Comparison of ENCODE assay signal across 8 mouse cellular contexts in genomic region chr1:52500314-52500981, GRCm38 (mm10). TPM values are rescaled to one million over a fixed set of nuclear protein-coding genes. Genes with fewer than 3 reads are reported as not detected.
DNase-seq lines count a peak whose midpoint lies in the region; ATAC-seq and TF ChIP-seq lines count a peak whose summit lies in the region.

Gene Nab1, minus strand, starts transcription at chr1:52500679.

- H3K4me2 ChIP-seq in forebrain, embryonic 16.5 days (ENCODE audit: low read length), result peak within 1 kb of the TSS; percentile 59
- peak within 1 kb of the TSS; percentile 90 for H3K4me2 ChIP-seq in lung, embryonic 16.5 days (ENCODE audit: low read depth, low read length)

- no peak for TF ChIP-seq CTCF in thymus, adult 2 months (IDR thresholded peaks at IDR 0.05; ENCODE audit: borderline replicate concordance, control insufficient read depth, extremely low read depth, insufficient read depth, low read length, poor library complexity)

- TF ChIP-seq POLR2A in thymus, adult 2 months (IDR thresholded peaks at IDR 0.05; ENCODE audit: control insufficient read depth, extremely low read depth, insufficient read depth, low read length, poor library complexity), result no peak

- peak; percentile 30 for DNase-seq in ES-CJ7 (ENCODE audit: low read depth, low spot score)
- DNase-seq in cerebellum, adult 11 months, result peak; percentile 83
- peak; percentile 78 to 81 for DNase-seq in heart, postnatal 36 days
- DNase-seq in layer of hippocampus, adult 8-10 months (ENCODE audit: low spot score in 2 of 2), result peak; percentile 45 to 51
- DNase-seq in ovary, adult 18-20 months (ENCODE audit: low spot score), result peak; percentile 67
- DNase-seq in thymus, adult 2 months, result peak; percentile 67

- peaks cover 5% of the 10 kb centered on the region; the same call in 1 of the 2 replicates for H3K4me1 ChIP-seq in forebrain, embryonic 16.5 days (replicated peaks; ENCODE audit: control insufficient read depth, insufficient read depth, low read length)
- peaks cover 11% of the 10 kb centered on the region for H3K4me1 ChIP-seq in lung, embryonic 16.5 days (replicated peaks; ENCODE audit: control insufficient read depth, insufficient read depth, low read length)
- H3K4me1 ChIP-seq in thymus, adult 2 months (replicated peaks; ENCODE audit: control insufficient read depth, insufficient read depth, low read length), result no peaks in the 10 kb centered on the region; the same call in 1 of the 2 replicates

- intact Hi-C loops in heart, postnatal 36 days (cut with DNase I), result loop anchor here (2.0 to 10.0 kb wide), 3 partner anchors 130 to 314 kb away; partner anchors contain the start of genes Inpp1, Mfsd6 and Nemp2

- peak; percentile 86 for ATAC-seq in forebrain, embryonic 16.5 days
- ATAC-seq in lung, embryonic 16.5 days (ENCODE audit: low read depth), result peak; percentile 91

- WGBS in forebrain, embryonic 16.5 days, result 0% methylated on average over 21 of the region's 80 CpGs
- under 1% methylated on average over 31 of the region's 80 CpGs for WGBS in lung, embryonic 16.5 days
- WGBS in thymus, adult 2 months, result 12% methylated on average over 53 of the region's 80 CpGs

- no peaks in the 10 kb centered on the region for H3K36me3 ChIP-seq in forebrain, embryonic 16.5 days (ENCODE audit: control insufficient read depth, insufficient read depth)
- no peaks in the 10 kb centered on the region for H3K36me3 ChIP-seq in lung, embryonic 16.5 days (ENCODE audit: control insufficient read depth, insufficient read depth, low read length)
- no peaks in the 10 kb centered on the region for H3K36me3 ChIP-seq in thymus, adult 2 months (ENCODE audit: control insufficient read depth, insufficient read depth, low read length)

- H3K27me3 ChIP-seq in forebrain, embryonic 16.5 days (replicated peaks; ENCODE audit: control insufficient read depth, insufficient read depth, low read length), result no peaks in the 10 kb centered on the region
- H3K27me3 ChIP-seq in lung, embryonic 16.5 days (ENCODE audit: control insufficient read depth, insufficient read depth, low read depth, low read length), result no peaks in the 10 kb centered on the region
- no peaks in the 10 kb centered on the region for H3K27me3 ChIP-seq in thymus, adult 2 months (ENCODE audit: control insufficient read depth, insufficient read depth, low read length)

- H3K27ac ChIP-seq in forebrain, embryonic 16.5 days (ENCODE audit: low read length), result peak within 1 kb of the TSS; percentile 81
- H3K27ac ChIP-seq in lung, embryonic 16.5 days (ENCODE audit: low read length), result peak within 1 kb of the TSS; percentile 94
- peak within 1 kb of the TSS; percentile 48 for H3K27ac ChIP-seq in thymus, adult 2 months (ENCODE audit: control insufficient read depth, insufficient read depth, low read length)

- peak within 1 kb of the TSS; percentile 80 for H3K9ac ChIP-seq in forebrain, embryonic 16.5 days (replicated peaks; ENCODE audit: low read depth, low read length)
- peak within 1 kb of the TSS; percentile 94 for H3K9ac ChIP-seq in lung, embryonic 16.5 days (ENCODE audit: low read length)

- no peaks in the 10 kb centered on the region for H3K9me3 ChIP-seq in forebrain, embryonic 16.5 days (ENCODE audit: control insufficient read depth, low read length)
- H3K9me3 ChIP-seq in lung, embryonic 16.5 days (ENCODE audit: control insufficient read depth, low read length), result no peaks in the 10 kb centered on the region

- H3K4me3 ChIP-seq in forebrain, embryonic 16.5 days (replicated peaks; ENCODE audit: low read length), result peak within 1 kb of the TSS; percentile 73
- peak within 1 kb of the TSS; percentile 86 for H3K4me3 ChIP-seq in lung, embryonic 16.5 days (ENCODE audit: low read length)
- H3K4me3 ChIP-seq in thymus, adult 2 months (ENCODE audit: control insufficient read depth, insufficient read depth, low read length), result peak within 1 kb of the TSS; percentile 78

RNA-seq across cellular contexts. Expression of gene Nab1, which starts in this region (rescaled TPM):
- 11.8 and 13.0 TPM in 2 replicates for polyA plus RNA-seq in forebrain, embryonic 16.5 days (2015; fragmentation: Nextera tagmentation; extraction: Ambion mirVana)
- 10 to 100 TPM; 20.2 to 27.4 TPM for total RNA-seq in heart, postnatal 36 days (2021)
- 10 to 100 TPM; 32.1 to 42.8 (median 34.1) TPM for total RNA-seq in layer of hippocampus, adult 8-10 months (2022)
- 11.2 and 12.7 TPM in 2 replicates for polyA plus RNA-seq in lung, embryonic 16.5 days (2015; fragmentation: Nextera tagmentation; extraction: Ambion mirVana)
- 9.7 and 11.1 TPM in 2 replicates for polyA plus RNA-seq in thymus, adult 2 months (2012; rRNA removed)

Comparison
In these comparisons a context has a peak if more than half of its experiments do, and no peak if none do; other contexts are left out.
1. Peak in every context shown above with its lines: DNase-seq, ATAC-seq, H3K4me3 ChIP-seq and H3K27ac ChIP-seq.
2. DNase-seq: peak in every context shown above with its lines; median percentile 83 in cerebellum, adult 11 months; 80 in heart, postnatal 36 days; 67 in ovary, adult 18-20 months; 67 in thymus, adult 2 months; 48 in layer of hippocampus, adult 8-10 months; 30 in ES-CJ7.